Mouse (Mus musculus): Measurements from ENCODE around the gene Ptges. TPM values are rescaled to one million over a fixed set of nuclear protein-coding genes. Genes with fewer than 3 reads are reported as not detected.

Ptges gene
- polyA plus RNA-seq (2015; fragmentation: Nextera tagmentation; extraction: Ambion mirVana), result 2.2 and 2.7 TPM in 2 replicates

DNA sequence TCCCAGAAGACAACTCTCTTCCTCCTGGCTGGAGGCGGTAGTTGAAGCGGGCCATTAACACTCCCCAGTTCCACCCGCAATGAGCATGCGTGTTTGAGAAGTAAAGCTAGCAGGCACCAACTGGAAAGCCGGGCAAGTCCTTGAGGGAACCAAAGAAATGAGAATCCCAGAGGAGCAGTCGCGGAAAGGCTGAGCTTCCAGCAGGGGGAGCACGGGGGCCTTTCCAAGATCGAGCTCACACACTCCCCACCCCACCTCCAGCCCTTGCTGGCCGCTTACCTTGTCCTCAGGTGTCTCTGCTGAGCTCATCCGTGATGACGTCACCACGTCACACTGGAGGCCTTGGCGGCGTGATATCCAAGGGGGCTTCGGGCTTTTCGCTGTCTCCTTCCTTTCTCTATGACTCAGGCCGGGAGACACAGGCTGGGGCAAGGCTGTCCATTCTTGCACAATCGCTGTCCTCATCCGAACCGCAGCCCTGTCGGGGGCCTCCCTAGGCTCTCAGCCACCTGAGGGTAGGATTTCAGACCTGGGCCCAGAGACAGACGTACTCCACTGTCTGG lies at the start of gene Ptges:
TSS of gene Ptges (minus strand) at position 381 of the 563 bp plus-strand sequence.
- Histone ChIP-seq H3K9me3 (no peaks in the 10 kb centered on the region), H3K36me3 (no peaks in the 10 kb centered on the region), H3K27me3 (no peaks in the 10 kb centered on the region), H3K27ac (replicated peaks) (0 out of 2 replicates have a peak within 1 kb of the TSS, but pooled peaks have one; percentile 4), H3K9ac (replicated peaks) (peak within 1 kb of the TSS; percentile 46), H3K4me1 (peaks cover 13% of the 10 kb centered on the region), H3K4me2 (replicated peaks) (peak within 1 kb of the TSS; percentile 79), H3K4me3 (peak within 1 kb of the TSS; percentile 40)
- WGBS, result 1% methylated on average over 23 of the region's 23 CpGs
- 0 out of 2 replicates have a peak, but pooled peaks have one; percentile 13 for ATAC-seq (replicated peaks)

DNA sequence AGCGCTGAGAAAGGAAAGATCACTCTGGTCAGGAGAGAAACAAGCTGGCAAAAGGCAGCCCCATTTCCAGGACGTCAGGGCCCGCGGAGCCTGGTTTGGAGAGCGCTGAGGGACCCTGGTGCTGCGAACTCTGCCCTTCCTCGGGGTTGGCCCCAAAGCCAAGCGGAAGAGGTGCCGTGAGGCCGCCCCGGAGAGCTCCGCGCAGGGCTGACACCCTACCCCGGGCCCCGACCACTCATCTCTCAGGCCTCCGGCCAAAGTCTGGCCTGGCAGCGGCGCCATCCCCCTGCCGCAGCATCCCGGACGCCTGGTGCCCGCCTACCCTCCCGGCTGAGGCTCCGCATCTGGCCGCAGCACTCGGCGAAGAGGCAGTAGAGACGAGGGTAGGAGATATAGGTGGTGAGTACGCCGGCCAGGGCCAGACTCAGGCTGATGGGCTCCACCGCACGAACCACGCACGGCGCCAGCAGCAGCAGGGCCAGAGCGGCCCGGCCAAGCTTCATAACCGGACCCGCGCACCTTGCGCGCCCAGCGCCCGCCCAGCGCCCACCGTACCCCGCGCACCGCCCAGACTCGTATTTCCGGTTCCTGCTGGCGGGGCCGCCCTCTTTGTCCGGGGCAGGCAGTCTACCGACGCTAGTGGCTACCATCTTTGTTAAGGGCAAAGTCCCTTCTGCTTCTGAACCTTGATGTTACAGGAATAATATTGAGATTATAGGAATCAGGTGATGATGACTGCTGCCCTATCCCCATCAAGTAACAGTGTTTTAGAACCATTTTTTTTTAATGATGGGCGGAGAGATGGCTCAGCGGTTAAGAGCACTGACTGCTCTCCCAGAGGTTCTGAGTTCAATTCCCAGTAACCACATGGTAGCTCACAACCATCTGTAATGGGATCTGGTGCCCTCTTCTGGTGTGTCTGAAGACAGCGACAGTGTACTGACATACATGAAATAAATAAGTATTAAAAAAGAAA lies 38.0 kb upstream of the Ptges start, which contains the start of gene Tor1a:
TSS of gene Tor1a (minus strand) at position 582 of the 976 bp plus-strand sequence.
- peak; percentile 97 for ATAC-seq (replicated peaks)
- Histone ChIP-seq H3K36me3 (peaks cover 31% of the 10 kb centered on the region), H3K27me3 (no peaks in the 10 kb centered on the region), H3K4me1 (peaks cover 22% of the 10 kb centered on the region), H3K9me3 (no peaks in the 10 kb centered on the region), H3K27ac (replicated peaks) (peak within 1 kb of the TSS; percentile 80), H3K9ac (replicated peaks) (peak within 1 kb of the TSS; percentile 94), H3K4me2 (replicated peaks) (peak within 1 kb of the TSS; percentile 75), H3K4me3 (peak within 1 kb of the TSS; percentile 96)
- WGBS, result 2% methylated on average over 59 of the region's 59 CpGs

DNA sequence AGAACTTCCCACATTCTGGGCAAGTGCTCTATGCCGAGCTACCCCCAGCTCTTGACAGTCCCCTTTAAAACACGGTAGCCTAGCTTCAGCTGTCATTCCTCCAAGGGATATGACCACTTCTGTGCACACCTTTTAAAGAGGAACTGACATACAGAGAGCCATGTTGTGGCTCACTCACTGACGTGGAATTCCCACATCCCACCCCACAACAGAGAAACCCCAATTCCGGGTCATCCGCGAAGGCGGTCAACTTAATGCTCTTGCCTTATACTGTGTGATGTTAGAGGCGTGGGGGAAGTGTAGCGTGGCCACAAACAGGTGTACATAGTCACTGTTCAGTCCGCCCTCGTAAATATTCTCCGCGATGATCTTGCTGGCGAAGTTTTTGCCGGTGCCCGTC lies 37.2 kb upstream of the Ptges start:
- no peak for ATAC-seq (replicated peaks)
- H3K9ac ChIP-seq (replicated peaks), result peak overlapping the region; percentile 94
- H3K27me3 ChIP-seq, result no peaks in the 10 kb centered on the region
- 26% methylated on average over 16 of the region's 16 CpGs for WGBS
- peaks cover 22% of the 10 kb centered on the region for H3K4me1 ChIP-seq
- peaks cover 34% of the 10 kb centered on the region for H3K36me3 ChIP-seq
- H3K9me3 ChIP-seq, result no peaks in the 10 kb centered on the region
- H3K4me3 ChIP-seq, result peak overlapping the region; percentile 96
- H3K4me2 ChIP-seq (replicated peaks), result peak overlapping the region; percentile 75
- no peak overlapping the region for H3K27ac ChIP-seq (replicated peaks)

DNA sequence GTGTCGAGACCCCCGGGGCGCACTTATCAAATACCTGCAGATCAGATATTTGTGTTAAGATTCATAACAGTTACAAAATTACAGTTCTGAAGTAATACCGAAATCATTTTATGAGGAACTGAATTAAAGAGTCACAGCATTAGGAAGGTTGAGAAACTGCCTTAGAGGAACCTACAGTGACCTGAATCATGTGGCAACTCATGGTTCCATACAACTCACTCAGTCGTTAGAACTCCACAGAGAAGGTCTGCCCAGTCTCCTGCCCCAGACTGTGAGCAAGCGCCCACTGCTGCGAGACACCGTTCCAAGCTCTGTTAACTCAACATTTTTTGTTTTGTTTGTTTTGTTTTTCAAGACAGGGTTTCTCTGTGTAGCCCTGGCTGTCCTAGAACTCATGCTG lies 36.0 kb upstream of the Ptges start:
- Histone ChIP-seq H3K4me3 (no peak overlapping the region), H3K27me3 (no peaks in the 10 kb centered on the region), H3K27ac (replicated peaks) (no peak overlapping the region), H3K4me2 (replicated peaks) (no peak overlapping the region), H3K36me3 (peaks cover 44% of the 10 kb centered on the region), H3K9ac (replicated peaks) (no peak overlapping the region), H3K4me1 (peaks cover 22% of the 10 kb centered on the region), H3K9me3 (no peaks in the 10 kb centered on the region)
- ATAC-seq (replicated peaks), result no peak
- WGBS, result 95% methylated on average over 8 of the region's 8 CpGs

DNA sequence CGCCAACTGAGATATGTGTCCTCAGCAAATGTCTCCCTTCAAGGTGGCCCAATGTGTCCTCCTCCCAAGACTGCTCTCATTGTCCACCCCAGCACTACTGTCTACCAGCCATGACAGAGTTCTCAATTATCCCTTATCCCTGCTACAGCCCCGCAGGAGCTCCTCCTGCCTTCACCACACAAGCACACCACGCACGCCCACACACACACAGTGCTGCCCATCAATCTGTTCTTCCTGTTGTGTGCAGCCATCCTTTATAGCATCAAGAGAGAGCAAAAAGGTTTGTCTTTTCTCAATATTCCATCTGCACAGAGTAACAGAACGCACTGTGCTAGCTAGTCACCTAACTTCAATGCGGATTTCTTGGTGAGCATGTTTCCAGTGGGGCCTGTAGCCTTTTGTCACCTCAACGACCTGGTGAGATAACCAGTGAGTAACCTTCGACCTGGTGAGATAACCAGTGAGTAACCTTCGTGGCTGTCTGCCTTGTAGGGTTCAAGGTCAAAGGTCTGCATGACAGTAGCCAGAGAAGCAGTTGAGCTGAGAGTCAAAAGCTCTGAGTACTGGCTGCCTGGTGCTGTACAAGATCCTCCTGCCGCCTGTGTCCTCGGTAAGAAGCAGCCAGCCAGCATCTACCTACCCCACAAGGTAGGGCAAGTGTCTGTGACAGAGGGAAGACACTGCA lies 33.0 kb upstream of the Ptges start:
- peaks cover 70% of the 10 kb centered on the region for H3K36me3 ChIP-seq

DNA sequence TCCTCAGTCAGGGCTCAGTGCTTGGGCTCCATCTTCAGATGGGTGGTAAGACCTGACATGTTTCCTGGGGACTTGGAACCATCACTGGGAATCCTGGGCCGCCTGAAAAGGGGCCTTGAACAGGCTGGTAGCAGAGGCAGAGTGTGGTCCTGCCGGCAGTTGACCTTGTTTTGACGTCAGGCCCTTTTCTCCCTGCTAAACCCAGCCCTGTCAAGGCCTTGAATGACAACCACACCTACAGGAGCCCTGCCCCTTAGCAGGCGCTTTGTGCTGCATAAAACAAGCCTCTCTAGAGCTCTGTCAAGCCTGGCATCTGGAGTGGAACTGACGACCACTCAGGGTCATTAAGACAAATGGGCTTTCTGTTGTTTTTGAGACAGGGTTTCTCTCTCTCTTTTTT lies 30.2 kb upstream of the Ptges start:
- H3K4me1 ChIP-seq, result peaks cover 11% of the 10 kb centered on the region
- 42% methylated on average over 5 of the region's 5 CpGs for WGBS
- no peaks in the 10 kb centered on the region for H3K9me3 ChIP-seq
- ATAC-seq (replicated peaks), result no peak
- peaks cover 90% of the 10 kb centered on the region for H3K36me3 ChIP-seq
- H3K4me2 ChIP-seq (replicated peaks), result no peak overlapping the region
- no peaks in the 10 kb centered on the region for H3K27me3 ChIP-seq
- no peak overlapping the region for H3K9ac ChIP-seq (replicated peaks)
- no peak overlapping the region for H3K27ac ChIP-seq (replicated peaks)
- no peak overlapping the region for H3K4me3 ChIP-seq

More for the DNA sequence above, 33.0 kb upstream of the Ptges start:
- Histone ChIP-seq H3K9ac (replicated peaks) (no peak overlapping the region), H3K27ac (replicated peaks) (no peak overlapping the region), H3K9me3 (no peaks in the 10 kb centered on the region), H3K4me2 (replicated peaks) (no peak overlapping the region), H3K4me3 (no peak overlapping the region), H3K4me1 (peaks cover 22% of the 10 kb centered on the region), H3K27me3 (no peaks in the 10 kb centered on the region)
- no peak for ATAC-seq (replicated peaks)
- 92% methylated on average over 11 of the region's 11 CpGs for WGBS

DNA sequence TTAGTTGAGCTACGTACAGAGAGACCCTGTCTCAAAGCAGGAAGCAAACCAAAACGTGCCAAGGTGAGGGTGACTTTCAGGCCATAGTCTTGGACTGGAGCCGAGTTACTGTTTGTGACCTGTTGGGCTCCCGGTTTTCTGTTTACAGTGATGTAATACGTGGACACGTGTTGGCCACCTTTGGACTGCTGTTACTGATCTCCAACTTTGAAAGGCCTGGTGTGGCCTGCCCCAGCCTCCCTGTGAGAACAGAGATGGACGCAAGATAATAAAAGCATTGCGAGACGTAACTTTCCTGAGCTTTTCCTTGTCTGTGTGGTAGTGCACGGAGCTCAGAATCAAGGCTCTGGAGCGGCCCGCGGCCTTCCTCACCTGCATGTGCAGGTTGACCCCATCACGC lies 29.1 kb upstream of the Ptges start:
- no peak overlapping the region for H3K4me2 ChIP-seq (replicated peaks)
- peaks cover 23% of the 10 kb centered on the region for H3K4me1 ChIP-seq
- H3K27ac ChIP-seq (replicated peaks), result no peak overlapping the region
- peaks cover 82% of the 10 kb centered on the region for H3K36me3 ChIP-seq
- no peak for ATAC-seq (replicated peaks)
- no peak overlapping the region for H3K9ac ChIP-seq (replicated peaks)
- H3K4me3 ChIP-seq, result no peak overlapping the region
- no peaks in the 10 kb centered on the region for H3K27me3 ChIP-seq
- no peaks in the 10 kb centered on the region for H3K9me3 ChIP-seq
- 89% methylated on average over 14 of the region's 14 CpGs for WGBS

DNA sequence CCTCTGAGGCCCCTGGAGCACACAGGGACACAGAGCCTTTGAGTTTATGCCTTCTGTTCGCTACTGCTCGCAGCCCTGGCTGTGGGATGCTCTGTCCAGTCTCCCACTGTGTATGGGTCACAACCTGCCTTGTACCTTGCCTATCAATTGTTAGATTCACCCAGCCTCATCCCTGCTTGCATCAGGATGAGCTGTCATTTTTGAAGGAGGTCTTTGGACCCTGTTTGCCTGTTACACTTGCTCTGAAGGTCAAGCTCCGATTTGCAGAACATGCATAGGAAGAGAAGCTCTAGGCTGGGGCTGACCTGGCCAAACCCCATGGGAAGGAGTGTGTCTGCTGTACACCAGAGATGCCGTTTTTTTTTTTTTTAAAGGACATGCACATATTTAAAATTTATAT lies 27.8 kb upstream of the Ptges start:
- ATAC-seq (replicated peaks), result no peak
- H3K36me3 ChIP-seq, result peaks cover 70% of the 10 kb centered on the region
- H3K4me2 ChIP-seq (replicated peaks), result no peak overlapping the region
- H3K9ac ChIP-seq (replicated peaks), result no peak overlapping the region
- no peak overlapping the region for H3K4me3 ChIP-seq
- H3K9me3 ChIP-seq, result no peaks in the 10 kb centered on the region
- peaks cover 27% of the 10 kb centered on the region for H3K4me1 ChIP-seq
- 84% methylated on average over 4 of the region's 4 CpGs for WGBS
- H3K27me3 ChIP-seq, result no peaks in the 10 kb centered on the region
- H3K27ac ChIP-seq (replicated peaks), result no peak overlapping the region

DNA sequence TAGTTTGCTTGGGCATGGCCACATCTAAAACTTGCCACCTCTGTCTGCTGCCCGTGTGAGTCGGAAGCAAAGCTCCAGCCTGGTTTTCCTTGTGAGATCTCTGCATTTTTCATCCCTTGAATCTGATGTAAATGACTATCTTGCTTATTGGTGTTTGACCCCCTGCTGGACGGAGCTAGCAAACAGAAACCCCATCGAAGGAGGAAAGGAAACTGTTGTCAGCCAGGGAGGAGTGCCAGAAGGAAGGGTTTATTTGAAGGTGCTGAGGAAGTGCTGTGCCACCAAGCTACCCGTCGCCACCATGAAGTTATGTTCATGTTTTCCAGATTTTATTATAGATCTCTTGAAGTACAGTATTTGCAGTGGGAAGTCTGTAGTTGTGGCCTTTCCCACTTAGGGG lies 25.1 kb upstream of the Ptges start:
- no peak overlapping the region for H3K27ac ChIP-seq (replicated peaks)
- no peaks in the 10 kb centered on the region for H3K27me3 ChIP-seq
- H3K4me2 ChIP-seq (replicated peaks), result 0 out of 2 replicates have a peak overlapping the region, but pooled peaks have one; percentile 68
- no peak overlapping the region for H3K9ac ChIP-seq (replicated peaks)
- no peaks in the 10 kb centered on the region for H3K9me3 ChIP-seq
- peaks cover 31% of the 10 kb centered on the region for H3K4me1 ChIP-seq
- WGBS, result 82% methylated on average over 6 of the region's 6 CpGs
- peaks cover 45% of the 10 kb centered on the region for H3K36me3 ChIP-seq
- ATAC-seq (replicated peaks), result no peak
- H3K4me3 ChIP-seq, result 0 out of 2 replicates have a peak overlapping the region, but pooled peaks have one; percentile 2

DNA sequence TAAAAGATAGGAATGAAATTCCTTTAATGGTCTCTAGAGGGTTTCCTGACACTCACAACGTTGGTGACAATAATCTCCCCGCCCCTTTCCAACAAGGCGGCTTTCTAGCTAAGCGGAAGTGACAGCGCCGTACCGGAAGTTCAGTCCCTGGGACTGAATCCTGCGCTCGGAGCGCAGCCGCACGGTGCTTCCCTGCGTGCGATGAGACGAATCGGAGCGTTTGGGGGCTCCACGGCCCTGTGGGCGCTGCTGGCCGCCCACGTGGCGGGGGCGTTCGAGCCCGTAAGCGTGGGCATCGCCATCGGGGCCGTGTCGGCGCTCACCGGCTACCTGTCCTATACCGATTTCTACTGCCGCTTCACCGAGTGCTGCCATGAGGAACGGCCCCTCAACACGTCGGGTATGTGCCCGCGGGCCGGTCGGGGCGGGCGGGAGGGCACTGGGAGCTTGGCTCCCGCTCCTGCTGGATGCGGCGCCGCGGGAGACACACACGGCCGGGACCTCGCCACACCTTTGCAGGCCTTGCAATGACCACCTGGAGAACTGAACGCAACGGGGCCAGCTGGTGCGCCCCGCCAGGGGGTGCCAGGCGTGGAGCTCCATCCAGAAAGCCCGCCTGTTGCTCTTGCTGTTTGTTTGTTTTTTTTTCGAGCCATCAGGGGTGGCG lies 23.3 kb upstream of the Ptges start, which contains the start of gene Tor1b:
TSS of gene Tor1b (plus strand) at position 136 of the 667 bp plus-strand sequence.
- Histone ChIP-seq H3K4me1 (peaks cover 31% of the 10 kb centered on the region), H3K9ac (replicated peaks) (peak within 1 kb of the TSS; percentile 78), H3K9me3 (no peaks in the 10 kb centered on the region), H3K27me3 (no peaks in the 10 kb centered on the region), H3K36me3 (peaks cover 26% of the 10 kb centered on the region), H3K4me2 (replicated peaks) (peak within 1 kb of the TSS; percentile 68), H3K4me3 (peak within 1 kb of the TSS; percentile 66), H3K27ac (replicated peaks) (peak within 1 kb of the TSS; percentile 89)
- peak; percentile 96 for ATAC-seq (replicated peaks)
- WGBS, result under 1% methylated on average over 60 of the region's 60 CpGs

DNA sequence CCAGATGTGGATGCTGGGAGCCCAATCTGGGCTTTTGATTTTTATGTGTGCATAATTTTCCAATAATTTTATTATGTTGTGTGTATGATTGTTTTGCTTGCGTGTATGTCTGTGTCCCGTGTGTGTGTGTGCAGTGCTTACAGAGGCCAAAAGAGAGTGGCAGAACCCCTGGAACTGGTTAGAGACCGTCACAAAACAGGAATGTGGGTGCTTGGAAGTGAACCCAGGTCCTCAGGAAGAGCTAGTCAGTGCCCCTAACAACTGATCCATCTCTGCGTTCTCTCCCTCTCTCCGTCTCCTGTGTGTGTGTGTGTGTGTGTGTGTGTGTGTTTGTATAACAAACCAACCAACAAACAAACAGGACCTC lies 22.8 kb upstream of the Ptges start:
- peaks cover 21% of the 10 kb centered on the region for H3K36me3 ChIP-seq
- H3K9ac ChIP-seq (replicated peaks), result peak overlapping the region; percentile 78
- peak overlapping the region; percentile 89 for H3K27ac ChIP-seq (replicated peaks)
- H3K4me2 ChIP-seq (replicated peaks), result peak overlapping the region; percentile 68
- peaks cover 31% of the 10 kb centered on the region for H3K4me1 ChIP-seq
- no peaks in the 10 kb centered on the region for H3K9me3 ChIP-seq
- ATAC-seq (replicated peaks), result no peak
- no peaks in the 10 kb centered on the region for H3K27me3 ChIP-seq
- WGBS, result 27% methylated on average over 5 of the region's 5 CpGs
- peak overlapping the region; percentile 66 for H3K4me3 ChIP-seq
